Mouse (Mus musculus) 3134 (cell line): ENCODE results near the gene St8sia1.

ENCODE experiments used
- DNase-seq: peaks from one replicate; pipeline ENCODE4 v3.0.0-alpha.2; 2011; ENCODE audit warnings: low spot score; ENCODE audit not compliant: insufficient read length; ENCODE audit errors: extremely low read depth

St8sia1 gene

GRCm38 (mm10) chr6:142799704-142800374 is 164.4 kb downstream of the St8sia1 start:
- no peak for DNase-seq

DNA sequence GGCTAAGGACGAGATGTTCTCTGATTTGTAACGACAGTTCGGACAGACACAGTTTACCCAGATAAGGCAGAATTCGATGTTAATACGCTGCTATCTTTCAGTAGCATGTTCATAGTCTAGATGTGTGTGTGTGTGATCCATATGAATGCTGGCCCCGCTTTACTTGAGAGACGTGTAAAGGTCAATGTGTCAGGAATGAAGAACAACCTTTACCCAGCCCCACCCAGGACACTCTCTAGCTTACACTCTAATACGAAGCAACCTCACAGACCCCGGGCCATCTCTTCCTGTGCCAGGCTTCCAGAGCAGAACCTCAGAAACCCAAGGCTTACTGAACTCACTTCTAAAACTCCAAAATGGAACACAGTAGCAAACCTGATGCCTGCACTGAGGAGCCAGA is 165.4 kb downstream of the St8sia1 start:
- no peak for DNase-seq

- no peak for DNase-seq
These were observed 166.3 kb downstream of the St8sia1 start for GRCm38 (mm10) chr6:142797996-142798395.

GRCm38 (mm10) chr6:142795655-142796441 is 168.4 kb downstream of the St8sia1 start:
- no peak for DNase-seq

- DNase-seq, result no peak
These were observed 169.2 kb downstream of the St8sia1 start for GRCm38 (mm10) chr6:142795087-142795486.

DNA sequence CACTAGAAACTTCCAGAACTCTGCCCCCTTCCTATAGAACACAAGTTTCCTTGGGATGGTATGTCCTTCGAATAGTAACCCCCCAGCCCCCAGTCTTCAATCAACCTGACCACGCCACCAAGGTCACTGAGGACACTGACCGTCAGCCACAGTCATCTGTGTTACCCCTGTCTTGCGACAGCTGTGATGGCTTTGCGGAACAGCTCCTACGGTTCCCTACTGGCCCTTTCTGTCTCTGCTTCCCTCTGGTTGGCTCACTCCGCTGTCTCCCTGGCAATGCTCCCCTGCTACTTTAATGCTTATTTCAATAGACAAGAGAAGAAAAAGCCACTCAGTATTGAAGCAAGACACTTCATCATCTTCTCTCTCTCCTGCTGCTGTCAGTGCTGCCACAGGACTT is 170.8 kb downstream of the St8sia1 start:
- DNase-seq, result no peak

GRCm38 (mm10) chr6:142792241-142792968 is 171.8 kb downstream of the St8sia1 start:
- DNase-seq, result no peak

GRCm38 (mm10) chr6:142789736-142790135 is 174.5 kb downstream of the St8sia1 start:
- DNase-seq, result no peak

DNA sequence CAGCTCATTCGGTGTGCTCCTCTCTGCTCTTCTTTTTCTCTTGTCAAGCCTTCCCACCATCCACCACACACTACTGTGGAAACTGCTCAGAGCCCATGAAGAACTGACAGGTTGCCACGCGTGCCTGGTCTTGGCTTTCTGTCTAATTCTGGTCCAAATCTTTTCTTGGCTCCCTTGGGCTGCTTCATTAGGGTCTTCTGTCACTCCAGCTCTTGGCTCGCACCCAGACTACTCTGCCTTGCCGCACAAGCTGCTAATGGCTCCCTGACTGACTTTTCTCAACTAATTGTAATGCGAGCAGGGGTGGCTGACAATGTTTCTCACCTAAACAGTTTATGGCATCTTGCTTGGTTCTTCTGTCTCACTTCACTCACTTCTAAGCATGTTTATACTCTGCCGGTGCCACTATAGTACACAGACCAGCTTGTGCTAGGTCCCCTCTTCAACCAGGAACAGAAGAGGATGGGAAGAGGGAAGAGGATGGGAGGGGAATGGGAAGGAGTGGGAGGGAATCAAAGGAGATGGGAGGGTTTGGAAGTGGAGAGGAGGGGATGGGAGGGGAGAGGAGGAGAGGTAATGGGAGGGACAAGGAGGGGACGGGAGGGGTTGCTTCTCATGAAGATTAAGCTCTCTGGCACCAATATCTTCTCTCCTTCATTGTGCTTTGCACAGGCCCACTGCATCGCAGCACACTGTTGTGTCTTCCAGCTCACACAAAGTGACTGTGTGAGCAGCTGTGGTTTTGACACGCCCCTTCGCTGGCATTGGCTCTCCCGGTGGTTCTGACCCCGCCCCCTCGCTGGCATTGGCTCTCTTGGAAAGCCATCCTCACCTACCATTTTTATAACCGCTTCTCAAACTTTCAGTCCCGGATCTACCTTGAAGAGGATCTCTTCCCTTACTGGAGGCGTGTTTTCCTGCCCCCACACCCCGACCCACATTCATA is 175.9 kb downstream of the St8sia1 start:
- peak; percentile 63 for DNase-seq

- DNase-seq, result no peak
These were observed 178.1 kb downstream of the St8sia1 start for GRCm38 (mm10) chr6:142786106-142786505.

DNA sequence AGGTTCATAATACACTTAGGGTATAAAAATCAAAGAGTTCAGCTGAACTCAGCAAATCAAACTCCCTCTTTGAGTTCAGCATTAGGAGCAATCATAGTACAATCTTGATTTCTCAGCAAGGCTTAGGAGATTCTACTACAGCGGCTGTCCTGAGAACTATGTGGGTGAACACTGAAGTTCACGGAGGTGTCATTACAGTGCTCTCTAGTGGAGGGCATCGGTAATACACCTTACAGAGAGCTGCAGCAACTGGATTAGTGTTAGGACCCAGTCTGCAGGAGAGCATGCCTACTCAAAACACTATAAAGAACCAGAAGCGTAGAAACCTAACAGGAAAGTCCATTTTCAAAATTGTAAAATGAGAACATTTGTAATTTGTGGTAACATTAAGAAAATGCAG is 178.9 kb downstream of the St8sia1 start:
- DNase-seq, result no peak

- DNase-seq, result no peak
These were observed 183.0 kb downstream of the St8sia1 start for GRCm38 (mm10) chr6:142781286-142781685.

GRCm38 (mm10) chr6:142780574-142781033 is 183.6 kb downstream of the St8sia1 start:
- DNase-seq, result no peak

- no peak for DNase-seq
These were observed 184.3 kb downstream of the St8sia1 start for GRCm38 (mm10) chr6:142779812-142780573.

GRCm38 (mm10) chr6:142779045-142779811 is 185.0 kb downstream of the St8sia1 start:
- DNase-seq, result no peak

DNA sequence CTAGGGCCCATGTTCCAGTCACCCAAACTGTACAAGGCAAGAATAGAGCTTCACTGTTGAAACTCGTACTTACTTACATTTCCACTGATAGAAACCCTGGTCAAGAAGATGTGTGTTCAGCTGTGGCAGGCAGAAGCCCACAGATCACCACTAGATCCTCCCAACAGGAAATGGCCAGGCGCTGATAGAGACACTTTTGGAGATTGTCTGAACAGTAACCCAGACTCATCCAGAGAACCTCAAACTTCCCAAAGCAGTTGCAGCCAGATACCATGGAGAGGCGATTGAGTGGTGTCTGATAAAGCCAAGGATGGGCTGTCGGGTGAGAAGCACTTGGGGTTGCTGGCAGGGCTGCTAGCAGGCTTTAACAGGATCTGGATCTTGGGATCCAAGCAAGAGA is 187.3 kb downstream of the St8sia1 start:
- no peak for DNase-seq

DNA sequence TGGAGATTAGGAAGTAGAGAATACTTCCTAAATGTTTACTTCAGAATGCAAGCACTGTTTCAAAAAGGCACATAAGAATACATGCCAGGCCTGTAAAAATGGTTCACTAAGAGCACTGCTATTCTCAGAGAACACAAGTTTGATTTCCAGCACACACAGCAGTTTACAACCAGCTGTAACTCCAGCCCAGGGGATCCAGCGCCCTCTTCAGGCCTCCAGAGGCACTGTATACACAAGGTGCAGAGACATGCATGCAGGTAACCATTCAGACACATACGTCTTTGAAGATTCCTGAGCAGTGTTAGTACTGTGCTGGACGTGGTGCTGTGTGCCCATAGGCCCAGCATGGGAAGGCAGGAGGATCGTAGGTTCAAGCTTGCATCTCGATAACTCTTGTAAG is 190.7 kb downstream of the St8sia1 start:
- no peak for DNase-seq

GRCm38 (mm10) chr6:142771643-142772042 is 192.6 kb downstream of the St8sia1 start:
- no peak for DNase-seq
